Mouse (Mus musculus) gastrocnemius, postnatal 36 days (tissue): ENCODE measurements around the gene Tmem72. TPM values are rescaled to one million over a fixed set of nuclear protein-coding genes. Genes with fewer than 3 reads are reported as not detected.

Experiments
- DNase-seq, 2 experiments: peaks; one replicate each; pipeline ENCODE4 v3.0.0; 2022
- intact Hi-C: fragments of 180-260 bp; cut with DNase I; formaldehyde crosslinking; loops from one replicate; pipeline ENCODE4 v1.15.1; 2025
- total RNA-seq, 2 experiments: library from RNA; stranded (reverse); gene quantifications; 2 replicates each; pipeline ENCODE4 v1.2.3; 2021

Gene Tmem72
- total RNA-seq, 2 experiments from 2014 or later, result 0.02 to 0.03 TPM

DNA sequence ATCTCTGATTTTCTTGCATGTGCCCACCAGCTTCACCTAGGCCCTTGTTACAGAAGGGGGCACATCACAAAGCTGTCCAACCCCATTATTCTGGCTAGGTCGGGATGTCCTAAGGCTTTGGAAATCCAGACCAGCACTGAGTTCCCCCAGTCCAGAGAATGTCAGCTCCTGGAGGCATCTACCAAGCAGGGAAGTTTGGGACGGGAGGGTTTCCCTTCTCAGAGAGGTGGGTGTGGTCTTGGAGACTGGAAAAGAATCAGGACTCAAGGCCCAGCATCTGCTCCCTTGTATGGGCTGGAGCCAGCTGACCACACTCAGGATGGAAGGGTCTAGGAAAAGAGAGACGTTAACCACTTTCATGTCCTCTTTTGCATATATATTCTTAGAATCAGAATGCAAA is 63.5 kb downstream of the Tmem72 start:
- intact Hi-C loops, result loop anchor here (5.0 to 10.0 kb wide), 3 partner anchors 44 to 332 kb away; no protein-coding TSS in a partner anchor
- no peak for DNase-seq

DNA sequence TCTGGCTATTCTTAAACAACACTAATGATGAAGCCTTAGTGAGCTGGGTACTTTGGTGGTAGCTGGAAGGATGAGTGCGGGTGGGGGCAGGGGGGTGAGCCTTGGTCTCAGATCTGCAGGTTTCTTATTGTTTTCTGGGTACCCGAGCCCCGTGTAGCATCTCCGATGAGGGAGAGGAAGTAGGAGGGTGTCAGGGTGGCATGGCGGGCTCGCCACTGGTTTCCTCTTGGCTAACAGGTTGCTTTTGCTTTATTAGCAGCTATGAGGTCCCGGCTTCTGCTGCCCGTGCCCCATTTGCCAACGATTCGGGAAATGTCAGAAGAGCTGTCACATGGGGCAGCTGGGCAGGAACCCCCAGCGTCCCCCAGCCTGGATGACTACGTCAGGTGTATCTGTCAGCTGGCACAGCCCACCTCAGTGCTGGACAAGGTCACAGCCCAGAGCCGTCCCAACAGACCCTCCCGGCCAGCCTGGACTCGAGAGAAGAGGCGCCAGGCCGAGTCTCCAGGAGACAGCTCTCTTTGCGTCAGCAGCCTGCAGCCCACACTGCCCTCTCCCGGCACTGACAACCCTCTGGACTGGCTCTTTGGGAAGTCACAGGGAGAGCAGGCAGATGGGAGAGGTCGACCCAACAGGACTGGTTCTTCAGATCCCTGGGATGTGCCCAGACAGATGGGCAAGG is 65.1 kb downstream of the Tmem72 start:
- intact Hi-C loops, result loop anchor here (1.0 to 10.0 kb wide), 4 partner anchors 19 to 333 kb away; no protein-coding TSS in a partner anchor

DNA sequence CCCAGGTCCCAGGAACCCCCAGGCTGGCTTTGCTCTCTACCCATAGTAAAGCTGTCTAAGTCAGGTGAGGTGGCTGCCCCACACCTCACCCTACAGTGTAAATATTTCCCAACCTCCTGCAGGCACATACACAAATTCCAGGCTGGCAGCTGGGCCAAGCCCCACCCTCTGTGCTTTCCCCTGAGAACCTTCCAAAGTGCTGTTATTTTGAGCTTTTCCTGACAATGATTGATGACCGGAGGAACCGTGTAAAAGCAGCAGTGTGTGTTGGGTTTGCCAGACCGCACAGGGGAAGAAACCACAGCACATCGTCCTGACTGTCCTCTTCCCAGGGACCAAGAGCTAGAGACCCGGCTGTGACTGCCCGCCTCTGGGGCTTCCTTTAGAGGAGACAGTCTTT is 66.3 kb downstream of the Tmem72 start, which contains the start of gene Depp1:
Gene Depp1 (plus strand): TSS at position 204 of the 400 bp plus-strand sequence.
- DNase-seq, result peak in 1 of 2 experiments; percentile 43
- intact Hi-C loops, result loop anchor here (5.0 to 10.0 kb wide), 3 partner anchors 47 to 334 kb away; no protein-coding TSS in a partner anchor

More for the DNA sequence above, 65.1 kb downstream of the Tmem72 start:
- DNase-seq, result peak in 1 of 2 experiments; percentile 31

DNA sequence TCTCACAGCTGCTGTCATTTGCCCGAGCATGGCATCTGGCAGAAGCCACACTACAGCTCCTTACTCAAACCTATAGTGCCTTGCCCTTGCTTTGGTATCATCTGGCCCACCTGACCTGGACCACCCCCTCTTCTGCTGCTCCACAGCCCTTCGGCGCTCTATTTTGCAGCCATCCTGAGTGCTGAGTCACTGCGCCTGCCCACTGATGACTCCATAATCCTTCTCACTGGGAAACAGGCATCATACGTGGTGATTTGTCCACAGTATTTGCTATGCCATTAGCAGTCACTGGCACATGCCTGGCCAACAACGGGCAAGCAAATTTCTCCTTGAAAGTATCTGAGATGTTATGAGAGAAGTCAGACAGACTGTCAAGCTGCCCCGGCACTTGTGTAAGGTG is 66.9 kb downstream of the Tmem72 start:
- DNase-seq, result no peak
- intact Hi-C loops, result loop anchor here (5.0 to 10.0 kb wide), 4 partner anchors 47 to 1175 kb away; no protein-coding TSS in a partner anchor

DNA sequence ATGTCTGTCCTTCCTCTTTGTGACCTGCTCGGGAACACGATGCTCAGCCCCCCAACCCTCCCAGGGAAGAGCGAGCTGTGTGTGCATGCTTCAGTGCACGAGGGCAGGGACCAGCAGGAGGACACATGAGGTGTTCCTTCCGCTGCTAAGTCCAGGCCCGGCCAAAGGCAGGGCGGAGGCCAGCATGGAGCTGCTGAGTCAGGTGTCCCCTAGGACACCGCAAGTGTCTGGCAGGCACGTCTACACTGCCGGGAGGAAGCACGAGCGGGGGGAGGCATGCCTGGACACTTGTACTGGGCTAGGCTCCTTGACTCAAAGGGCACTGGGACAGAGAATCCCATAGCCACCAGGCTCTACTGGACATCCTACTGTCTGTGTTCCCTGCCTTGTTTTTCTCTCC is 69.0 kb downstream of the Tmem72 start:
- peak; percentile 49 to 80 for DNase-seq
- intact Hi-C loops, result loop anchor here (10.0 kb wide), 1 partner anchor 1177 kb away; no protein-coding TSS in a partner anchor

DNA sequence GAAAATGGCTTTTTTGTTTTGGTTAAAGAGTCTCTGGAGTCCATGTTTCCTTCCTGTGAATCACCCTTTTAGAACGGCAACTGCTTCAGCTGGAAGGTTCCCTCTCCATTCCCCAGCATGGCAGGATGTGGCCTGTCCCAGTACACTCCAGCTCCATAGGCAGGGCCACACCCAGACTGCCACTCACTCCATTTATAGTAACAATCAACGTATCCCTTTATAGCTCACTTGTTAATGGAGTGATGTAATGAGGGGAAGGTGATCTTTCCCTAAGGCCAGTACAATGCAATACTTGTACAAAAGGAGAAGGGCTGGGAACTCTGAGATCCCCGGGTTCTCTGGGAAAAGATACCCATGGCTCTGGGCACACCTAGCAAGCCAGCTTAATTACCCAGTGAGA is 72.4 kb downstream of the Tmem72 start:
- intact Hi-C loops, result loop anchor here (10.0 kb wide), 1 partner anchor 1180 kb away; no protein-coding TSS in a partner anchor
- no peak for DNase-seq

DNA sequence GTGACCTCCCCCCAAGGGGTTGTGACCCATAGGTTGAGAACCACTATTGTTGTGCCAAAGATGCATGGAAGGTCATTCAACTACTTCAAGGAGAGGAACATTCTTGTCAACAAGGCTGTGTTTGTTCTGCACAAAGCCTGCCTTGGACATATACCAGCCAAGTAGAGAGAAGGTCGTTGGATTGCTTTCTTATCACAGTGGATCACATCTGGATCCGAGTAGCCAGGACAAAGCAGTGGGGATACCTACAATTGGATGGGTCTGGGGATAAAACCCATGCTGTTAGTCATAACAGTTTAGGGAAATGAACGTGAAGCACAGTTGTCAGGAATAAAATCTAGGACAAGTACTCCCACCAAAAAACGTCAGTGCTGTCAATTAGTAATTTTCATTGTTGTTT is 72.8 kb downstream of the Tmem72 start:
- no peak for DNase-seq
- intact Hi-C loops, result loop anchor here (10.0 kb wide), 1 partner anchor 1181 kb away; no protein-coding TSS in a partner anchor

DNA sequence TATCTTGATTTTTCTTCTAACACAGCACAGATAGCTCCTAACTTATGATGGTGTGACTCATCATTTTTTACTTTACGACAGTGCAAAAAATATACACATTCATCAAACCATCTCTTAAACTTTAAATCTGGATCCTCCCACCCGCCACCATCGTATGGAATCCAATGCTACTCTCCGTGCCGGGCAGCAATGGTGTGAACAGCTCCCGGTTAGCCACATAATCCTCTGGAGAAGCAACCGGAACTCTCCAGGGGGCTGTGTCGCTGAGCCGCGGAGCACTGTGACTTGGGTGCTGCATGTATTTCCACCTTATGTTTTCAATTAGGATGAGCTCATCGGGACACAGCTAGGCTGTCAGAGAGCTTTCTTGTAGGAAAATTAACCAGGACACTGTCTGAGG is 73.8 kb downstream of the Tmem72 start:
- no peak for DNase-seq
- intact Hi-C loops, result loop anchor here (10.0 kb wide), 1 partner anchor 1182 kb away; no protein-coding TSS in a partner anchor

DNA sequence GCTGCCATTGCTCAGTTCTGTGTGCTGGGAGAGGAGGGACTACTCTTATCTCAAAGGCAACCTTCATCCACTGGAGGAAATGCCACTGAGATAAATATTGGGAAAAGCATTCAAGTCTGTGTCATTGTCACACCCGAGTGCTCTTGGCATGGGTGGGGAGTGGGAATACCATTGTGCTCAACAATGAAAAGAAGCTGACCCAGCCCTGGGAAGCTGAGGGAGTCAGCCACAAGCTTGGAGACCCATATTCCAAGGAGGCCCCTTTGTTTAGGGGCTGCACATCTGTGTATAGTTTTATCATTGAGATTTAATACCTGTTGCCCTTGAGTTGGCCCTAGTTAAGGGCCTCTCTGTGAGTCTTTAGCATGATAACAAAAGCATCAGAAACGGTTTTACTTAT is 77.0 kb downstream of the Tmem72 start:
- intact Hi-C loops, result loop anchor here (10.0 kb wide), 1 partner anchor 1185 kb away; no protein-coding TSS in a partner anchor
- no peak for DNase-seq

DNA sequence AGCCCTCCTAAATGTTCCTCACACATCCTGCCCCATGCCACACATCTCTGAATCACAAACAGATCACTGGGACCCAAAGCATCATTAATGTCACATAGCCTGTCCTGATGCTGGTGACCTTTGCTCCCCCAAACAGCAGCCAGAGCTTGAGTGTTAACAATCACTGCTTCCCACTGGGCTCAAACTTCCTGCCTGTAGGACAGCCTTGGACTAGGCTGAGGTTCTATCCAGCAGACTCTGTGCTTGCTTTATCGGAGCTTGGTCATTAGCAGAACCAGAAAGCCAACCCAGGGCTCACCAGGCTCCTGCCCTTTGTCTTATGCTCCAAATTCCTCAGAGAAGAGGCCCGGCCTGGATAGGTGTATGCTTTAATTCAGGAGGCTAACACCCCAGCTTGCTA is 77.8 kb downstream of the Tmem72 start:
- no peak for DNase-seq
- intact Hi-C loops, result no loop called here

DNA sequence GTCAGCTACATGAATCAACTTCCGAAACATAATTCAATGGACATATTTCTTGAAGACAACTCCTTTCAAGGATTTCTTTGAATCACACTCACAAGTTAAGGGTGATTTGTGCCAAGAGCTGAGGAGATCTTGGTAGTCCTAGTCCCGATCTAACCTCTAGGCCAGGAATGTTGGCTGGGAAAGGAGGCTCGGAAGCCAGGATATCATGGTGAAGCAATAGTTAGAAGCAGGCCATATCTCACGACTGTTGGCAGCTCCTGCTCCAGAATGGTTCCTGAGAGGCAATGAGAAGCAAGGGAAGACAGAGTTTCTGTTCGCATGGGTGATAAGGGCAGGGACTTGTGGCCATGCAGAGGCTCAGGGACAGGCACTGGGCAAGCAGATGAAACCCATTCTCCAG is 79.2 kb downstream of the Tmem72 start:
- intact Hi-C loops, result no loop called here
- no peak for DNase-seq

DNA sequence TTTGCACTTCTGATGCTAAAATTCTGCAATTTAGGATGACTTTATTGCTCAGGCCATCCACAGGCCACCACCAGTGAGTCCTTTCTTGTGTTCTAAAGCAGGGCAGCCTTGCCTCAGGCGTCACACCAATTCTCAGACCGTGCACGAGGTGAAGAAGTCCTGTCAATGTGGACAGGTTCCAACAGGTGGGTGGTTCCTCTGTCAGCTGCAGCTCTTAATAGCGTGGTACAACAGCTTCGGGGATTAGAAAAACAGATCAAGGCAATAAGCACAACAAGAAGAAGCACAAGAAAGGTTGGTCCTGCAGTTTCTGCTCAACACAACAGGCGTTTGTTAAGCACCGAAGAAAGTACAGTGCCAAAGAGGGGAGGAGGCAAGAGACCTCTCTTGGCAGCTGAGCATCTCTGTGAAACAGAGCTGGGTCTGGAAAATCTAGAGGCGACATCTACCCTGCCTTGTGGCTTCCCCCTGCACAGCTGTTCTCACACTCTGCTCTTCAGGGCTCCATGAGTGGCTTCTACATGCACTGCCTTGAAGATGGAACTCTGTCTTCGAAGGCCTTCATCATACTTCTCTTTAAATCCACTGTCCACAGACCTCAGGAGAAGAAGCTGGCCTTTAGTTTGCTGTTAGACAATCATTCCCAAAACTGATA is 80.0 kb downstream of the Tmem72 start:
- no peak for DNase-seq
- intact Hi-C loops, result no loop called here

DNA sequence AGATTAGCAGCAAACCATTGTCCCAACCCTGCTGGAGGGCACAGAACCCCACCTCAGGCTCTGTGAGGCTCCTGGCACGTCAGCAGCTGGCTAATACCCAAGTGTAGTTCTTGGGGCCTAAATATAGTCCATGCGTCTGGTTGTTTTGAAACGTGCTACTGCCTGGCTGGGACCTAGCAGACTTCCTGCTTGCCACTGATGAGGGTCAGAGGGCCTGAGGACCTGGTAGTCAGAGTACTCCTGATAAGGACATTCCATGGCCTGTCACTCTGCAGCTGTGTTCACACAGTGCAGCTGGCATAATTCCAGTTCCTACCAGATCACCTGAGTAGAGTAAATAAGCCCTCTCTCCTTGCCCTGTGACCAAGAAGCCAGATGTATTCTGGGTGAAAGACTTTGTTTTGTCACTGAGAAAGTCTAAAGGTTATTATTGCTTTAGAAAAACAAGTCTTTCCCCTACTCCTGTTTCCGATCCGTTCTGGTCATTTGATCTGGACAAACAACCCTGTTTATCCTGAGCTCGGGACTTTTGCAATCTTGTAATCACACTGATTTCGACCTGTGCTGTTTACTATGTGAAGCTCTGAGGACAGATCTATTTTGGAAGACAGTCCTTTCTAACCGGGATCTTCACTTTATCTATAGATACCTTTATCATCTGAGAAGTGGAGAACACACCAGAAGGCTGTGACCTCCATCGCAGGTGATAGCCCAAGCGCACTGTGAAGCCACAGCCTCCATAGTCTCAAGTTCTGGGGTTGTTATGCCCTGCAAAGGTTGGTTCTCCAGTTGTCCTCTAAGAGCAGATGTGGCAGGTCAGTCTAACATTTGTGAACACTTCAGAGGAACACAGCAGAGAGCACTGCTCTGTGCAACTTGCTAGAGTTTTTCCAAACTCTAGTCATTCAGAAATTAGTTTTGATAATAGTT is 81.2 kb downstream of the Tmem72 start:
- intact Hi-C loops, result no loop called here
- peak in 1 of 2 experiments; percentile 63 for DNase-seq

DNA sequence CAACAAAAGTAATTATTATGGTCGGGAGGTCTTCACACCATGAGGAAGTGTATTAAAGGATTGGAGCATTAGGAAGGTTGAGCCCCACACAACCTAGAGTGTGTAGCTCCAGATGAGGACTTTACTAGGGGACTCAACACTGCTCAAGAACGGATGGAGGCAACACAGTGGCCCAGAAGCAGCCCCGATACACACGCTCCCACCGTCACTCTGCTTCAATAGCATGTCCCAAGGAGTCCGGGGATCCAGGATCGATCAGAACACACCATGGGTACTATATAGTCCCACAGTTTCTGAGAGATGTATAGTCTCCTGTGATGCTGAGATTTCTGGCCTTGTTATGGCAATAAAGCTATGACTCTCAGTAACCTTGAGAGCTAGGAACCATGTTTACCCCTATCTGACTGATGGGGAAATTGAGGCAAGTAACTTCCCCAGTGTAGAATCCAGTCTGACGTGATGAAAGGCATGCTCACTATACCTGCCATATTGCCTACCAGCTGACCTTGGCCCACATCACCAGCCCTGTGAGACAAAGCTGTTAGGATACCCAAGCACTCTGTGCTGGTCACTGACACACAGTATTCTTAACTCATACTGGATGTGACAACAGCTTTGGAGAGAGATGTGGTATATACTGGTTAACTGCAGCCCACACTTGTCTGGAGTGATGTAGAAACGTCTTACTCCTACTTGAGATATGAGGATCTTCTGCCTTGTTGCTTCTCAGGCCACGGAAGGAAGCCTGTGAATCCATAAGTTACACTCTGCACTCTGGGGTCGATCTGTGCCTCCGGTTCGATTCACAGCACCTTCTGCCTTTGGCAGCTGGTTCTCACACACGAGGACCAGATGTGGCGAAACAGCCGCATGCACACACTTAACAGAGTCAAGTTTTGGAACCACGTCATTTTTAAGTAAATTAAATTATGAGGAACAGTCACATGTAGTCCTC is 82.7 kb downstream of the Tmem72 start:
- DNase-seq, result no peak
- intact Hi-C loops, result no loop called here

DNA sequence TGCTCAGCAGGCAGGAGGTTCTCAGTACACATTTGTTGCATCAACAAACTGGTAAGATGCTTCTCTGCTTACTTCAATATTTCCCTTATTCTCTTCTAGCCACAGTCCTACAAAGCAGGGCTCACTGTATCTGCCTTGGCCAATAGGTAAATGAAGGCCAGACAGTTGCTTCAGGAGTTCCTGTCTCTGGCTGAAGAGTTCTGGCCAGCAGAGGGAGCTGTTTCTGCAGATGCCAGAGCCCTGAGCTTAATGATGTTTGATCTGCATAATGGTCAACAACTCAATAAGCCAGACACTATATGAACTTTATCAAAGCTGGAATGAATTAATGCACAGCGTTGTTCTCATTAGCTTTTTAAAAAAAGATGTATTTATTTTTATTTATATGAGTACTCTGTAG is 84.6 kb downstream of the Tmem72 start:
- DNase-seq, result peak in 1 of 2 experiments; percentile 65
- intact Hi-C loops, result loop anchor here (1.0 kb wide), 1 partner anchor 19 kb away; no protein-coding TSS in a partner anchor

DNA sequence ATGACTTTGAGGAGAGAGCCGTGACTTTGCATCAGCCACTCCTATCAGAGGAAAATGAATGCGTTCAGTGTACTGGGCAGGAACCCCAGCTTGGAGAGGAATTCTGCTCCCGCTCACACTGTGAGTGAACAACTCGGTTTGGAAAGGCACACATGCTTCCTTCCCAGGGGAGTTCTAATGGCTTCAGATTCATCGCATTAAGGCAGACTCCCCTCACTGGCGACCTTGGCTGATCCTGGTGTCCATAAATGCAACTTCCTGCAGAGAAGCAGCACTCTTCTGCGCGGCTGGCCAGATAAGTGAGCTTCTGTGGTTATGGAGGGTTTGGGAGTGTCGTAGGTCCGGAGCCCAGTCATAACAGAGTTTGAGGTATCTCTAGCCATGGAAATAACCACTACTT is 86.9 kb downstream of the Tmem72 start:
- intact Hi-C loops, result no loop called here

More for the DNA sequence above, 86.9 kb downstream of the Tmem72 start:
- DNase-seq, result no peak
